Mouse (Mus musculus): ENCODE data around the gene Ooep. TPM values are rescaled to one million over a fixed set of nuclear protein-coding genes. Genes with fewer than 3 reads are reported as not detected.
"Not testable (repeated sequence)": the region's sequence is repeated elsewhere in the genome, so short reads cannot be mapped to it uniquely, and the experiment has no call there.

The Ooep gene
- polyA plus RNA-seq, 1 experiment from 2014 or later, result 6.1 TPM

- WGBS, result 43% methylated on average over 3 of the region's 3 CpGs
- ATAC-seq, result no peak
These were observed 7.4 kb upstream of the Ooep start for GRCm38 (mm10) chr9:78385893-78386292.

GRCm38 (mm10) chr9:78377546-78377945 is 979 bp downstream of the Ooep start:
- H3K9ac ChIP-seq, result peak overlapping the region; percentile 59
- WGBS, result 22% methylated on average over 8 of the region's 8 CpGs

More at GRCm38 (mm10) chr9:78385893-78386292, 7.4 kb upstream of the Ooep start:
- H3K9me3 ChIP-seq (replicated peaks), result no peaks in the 10 kb centered on the region
- H3K9ac ChIP-seq, result no peak overlapping the region
- no peak overlapping the region for H3K27ac ChIP-seq
- H3K4me1 ChIP-seq, result no peaks in the 10 kb centered on the region
- H3K36me3 ChIP-seq (ENCODE audit: poor library complexity, severe bottlenecking), result no peaks in the 10 kb centered on the region
- H3K27me3 ChIP-seq, result no peaks in the 10 kb centered on the region
- no peak overlapping the region for H3K4me2 ChIP-seq
- no peak overlapping the region for H3K4me3 ChIP-seq

GRCm38 (mm10) chr9:78375486-78375885 is 3.0 kb downstream of the Ooep start:
- WGBS, result 74% methylated on average over 4 of the region's 4 CpGs
- H3K4me3 ChIP-seq, result no peak overlapping the region

More at GRCm38 (mm10) chr9:78377546-78377945, 979 bp downstream of the Ooep start:
- no peaks in the 10 kb centered on the region for H3K9me3 ChIP-seq (replicated peaks)
- H3K27ac ChIP-seq, result no peak overlapping the region
- H3K4me3 ChIP-seq, result peak overlapping the region; percentile 39
- H3K4me2 ChIP-seq, result peak overlapping the region; percentile 67
- peaks cover 11% of the 10 kb centered on the region for H3K4me1 ChIP-seq
- no peaks in the 10 kb centered on the region for H3K27me3 ChIP-seq
- no peak for ATAC-seq
- H3K36me3 ChIP-seq (ENCODE audit: poor library complexity, severe bottlenecking), result no peaks in the 10 kb centered on the region

GRCm38 (mm10) chr9:78374885-78375389 is 3.6 kb downstream of the Ooep start:
- no peaks in the 10 kb centered on the region for H3K9me3 ChIP-seq (replicated peaks)
- no peak overlapping the region for H3K9ac ChIP-seq
- WGBS, result 74% methylated on average over 1 of the region's 1 CpGs
- H3K36me3 ChIP-seq (ENCODE audit: poor library complexity, severe bottlenecking), result no peaks in the 10 kb centered on the region
- no peak overlapping the region for H3K27ac ChIP-seq
- no peak overlapping the region for H3K4me2 ChIP-seq
- H3K4me1 ChIP-seq, result peaks cover 11% of the 10 kb centered on the region
- H3K27me3 ChIP-seq, result no peaks in the 10 kb centered on the region
- ATAC-seq, result no peak
- H3K4me3 ChIP-seq, result no peak overlapping the region

More at GRCm38 (mm10) chr9:78375486-78375885, 3.0 kb downstream of the Ooep start:
- Histone ChIP-seq H3K4me1 (peaks cover 11% of the 10 kb centered on the region), H3K4me2 (no peak overlapping the region), H3K9me3 (replicated peaks) (no peaks in the 10 kb centered on the region), H3K27me3 (no peaks in the 10 kb centered on the region), H3K9ac (no peak overlapping the region), H3K27ac (no peak overlapping the region), H3K36me3 (ENCODE audit: poor library complexity, severe bottlenecking) (no peaks in the 10 kb centered on the region)
- ATAC-seq, result no peak

GRCm38 (mm10) chr9:78374397-78374796 is 4.1 kb downstream of the Ooep start:
- Histone ChIP-seq H3K9me3 (replicated peaks) (no peaks in the 10 kb centered on the region), H3K27me3 (no peaks in the 10 kb centered on the region), H3K9ac (no peak overlapping the region), H3K36me3 (ENCODE audit: poor library complexity, severe bottlenecking) (no peaks in the 10 kb centered on the region), H3K4me2 (no peak overlapping the region), H3K27ac (no peak overlapping the region), H3K4me1 (peaks cover 11% of the 10 kb centered on the region), H3K4me3 (no peak overlapping the region)
- WGBS, result 60% methylated on average over 5 of the region's 5 CpGs
- ATAC-seq, result no peak

- no peaks in the 10 kb centered on the region for H3K27me3 ChIP-seq
- no peaks in the 10 kb centered on the region for H3K36me3 ChIP-seq (ENCODE audit: poor library complexity, severe bottlenecking)
- no peak overlapping the region for H3K9ac ChIP-seq
- H3K9me3 ChIP-seq (replicated peaks), result no peaks in the 10 kb centered on the region
- no peak overlapping the region for H3K4me2 ChIP-seq
- WGBS, result 88% methylated on average over 10 of the region's 10 CpGs
- no peak overlapping the region for H3K27ac ChIP-seq
- ATAC-seq, result no peak
- peaks cover 6% of the 10 kb centered on the region for H3K4me1 ChIP-seq
- no peak overlapping the region for H3K4me3 ChIP-seq
These were observed 5.6 kb downstream of the Ooep start for GRCm38 (mm10) chr9:78372827-78373504.

GRCm38 (mm10) chr9:78371441-78371840 is 7.1 kb downstream of the Ooep start:
- H3K4me1 ChIP-seq, result no peaks in the 10 kb centered on the region
- H3K4me3 ChIP-seq, result no peak overlapping the region
- WGBS, result 93% methylated on average over 3 of the region's 3 CpGs
- ATAC-seq, result no peak
- H3K4me2 ChIP-seq, result no peak overlapping the region
- no peaks in the 10 kb centered on the region for H3K27me3 ChIP-seq
- H3K36me3 ChIP-seq (ENCODE audit: poor library complexity, severe bottlenecking), result no peaks in the 10 kb centered on the region
- no peak overlapping the region for H3K9ac ChIP-seq
- H3K27ac ChIP-seq, result no peak overlapping the region
- no peaks in the 10 kb centered on the region for H3K9me3 ChIP-seq (replicated peaks)

- Histone ChIP-seq H3K4me1 (no peaks in the 10 kb centered on the region), H3K4me2 (no peak overlapping the region), H3K4me3 (no peak overlapping the region), H3K27me3 (no peaks in the 10 kb centered on the region), H3K9me3 (replicated peaks) (no peaks in the 10 kb centered on the region), H3K27ac (no peak overlapping the region), H3K36me3 (ENCODE audit: poor library complexity, severe bottlenecking) (no peaks in the 10 kb centered on the region), H3K9ac (no peak overlapping the region)
- WGBS, result 88% methylated on average over 7 of the region's 7 CpGs
- ATAC-seq, result no peak
These were observed 8.7 kb downstream of the Ooep start for GRCm38 (mm10) chr9:78369786-78370185.

GRCm38 (mm10) chr9:78369349-78369748 is 9.2 kb downstream of the Ooep start:
- H3K36me3 ChIP-seq (ENCODE audit: poor library complexity, severe bottlenecking), result no peaks in the 10 kb centered on the region
- no peak overlapping the region for H3K4me2 ChIP-seq
- ATAC-seq, result no peak
- no peak overlapping the region for H3K4me3 ChIP-seq
- no peaks in the 10 kb centered on the region for H3K27me3 ChIP-seq
- no peak overlapping the region for H3K27ac ChIP-seq
- no peaks in the 10 kb centered on the region for H3K9me3 ChIP-seq (replicated peaks)
- WGBS, result 89% methylated on average over 2 of the region's 2 CpGs
- no peaks in the 10 kb centered on the region for H3K4me1 ChIP-seq
- no peak overlapping the region for H3K9ac ChIP-seq

GRCm38 (mm10) chr9:78368671-78369293 is 9.7 kb downstream of the Ooep start:
- Histone ChIP-seq H3K9me3 (replicated peaks) (no peaks in the 10 kb centered on the region), H3K4me1 (no peaks in the 10 kb centered on the region), H3K4me2 (no peak overlapping the region), H3K27ac (no peak overlapping the region), H3K9ac (no peak overlapping the region), H3K36me3 (ENCODE audit: poor library complexity, severe bottlenecking) (no peaks in the 10 kb centered on the region), H3K27me3 (no peaks in the 10 kb centered on the region), H3K4me3 (no peak overlapping the region)
- WGBS, result 87% methylated on average over 3 of the region's 3 CpGs
- no peak for ATAC-seq

GRCm38 (mm10) chr9:78367959-78368358 is 10.6 kb downstream of the Ooep start, which contains the start of gene Dppa5a:
Dppa5a (minus strand) TSS chr9:78368177.
- H3K27me3 ChIP-seq; H3K9ac ChIP-seq; H3K4me3 ChIP-seq; H3K9me3 ChIP-seq (replicated peaks); H3K4me1 ChIP-seq; H3K27ac ChIP-seq; H3K36me3 ChIP-seq (ENCODE audit: poor library complexity, severe bottlenecking); H3K4me2 ChIP-seq; ATAC-seq: not testable (repeated sequence)
- WGBS, result 91% methylated on average over 16 of the region's 16 CpGs

- no peak overlapping the region for H3K4me3 ChIP-seq
- H3K27me3 ChIP-seq, result no peaks in the 10 kb centered on the region
- H3K4me2 ChIP-seq, result no peak overlapping the region
- WGBS, result 45% methylated on average over 13 of the region's 13 CpGs
- no peaks in the 10 kb centered on the region for H3K36me3 ChIP-seq (ENCODE audit: poor library complexity, severe bottlenecking)
- no peaks in the 10 kb centered on the region for H3K4me1 ChIP-seq
- no peaks in the 10 kb centered on the region for H3K9me3 ChIP-seq (replicated peaks)
- ATAC-seq, result no peak
- no peak overlapping the region for H3K27ac ChIP-seq
- H3K9ac ChIP-seq, result no peak overlapping the region
These were observed 12.5 kb downstream of the Ooep start for GRCm38 (mm10) chr9:78365850-78366544.
